Mouse (Mus musculus) kidney, adult 11 months (tissue): ENCODE measurements around the gene Zfpl1.
A peak's percentile ranks its signal among the peaks of the same experiment; 100 is the strongest.
"Not testable (repeated sequence)": the region's sequence is repeated elsewhere in the genome, so short reads cannot be mapped to it uniquely, and the experiment has no call there.

Source experiments
- DNase-seq: peaks from one replicate; pipeline ENCODE4 v3.0.0; 2022

Zfpl1 gene

DNA sequence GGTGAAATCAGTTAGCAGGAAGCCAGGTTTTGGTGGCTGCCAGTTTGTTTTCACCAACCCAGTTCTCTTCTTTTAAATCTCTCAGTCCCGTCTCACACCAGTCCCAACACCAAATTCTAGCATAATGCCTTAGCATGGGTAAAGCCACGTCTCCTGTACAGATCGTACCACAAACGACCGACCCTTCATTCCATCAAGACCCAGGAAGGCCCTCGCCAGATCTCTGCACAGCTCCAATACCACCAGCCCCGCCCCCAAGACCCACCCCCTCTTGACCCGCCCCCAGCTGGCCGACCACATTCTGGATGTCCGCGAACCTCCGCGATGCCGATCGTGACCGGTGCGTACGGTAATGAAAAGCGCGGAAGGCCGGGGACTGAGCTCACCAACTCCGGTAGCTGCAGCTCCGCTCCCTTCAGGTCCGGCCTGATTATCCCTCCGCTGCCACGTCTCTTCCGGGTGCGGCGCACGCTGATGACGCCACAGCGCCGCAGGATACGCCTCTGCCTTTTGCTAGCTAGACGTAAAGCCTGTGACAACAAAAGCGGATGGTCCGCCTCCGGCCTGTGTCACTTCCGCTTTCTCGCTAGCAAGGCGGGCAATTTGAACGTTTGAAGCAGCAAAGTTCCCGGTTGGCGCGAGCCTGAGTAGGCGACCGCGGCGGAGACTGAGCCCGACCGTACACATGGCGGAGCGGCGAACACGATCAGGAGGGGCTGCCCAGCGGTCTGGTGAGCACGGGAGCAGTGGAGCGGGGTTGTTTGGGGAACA is at the start of gene Zfpl1, which contains the start of gene Cdca5:
Gene Zfpl1, minus strand, starts transcription at position 479 of the 771 bp plus-strand sequence.
Gene Cdca5, plus strand, starts transcription at position 506 of the 771 bp plus-strand sequence.
- DNase-seq, result peak; percentile 97

DNA sequence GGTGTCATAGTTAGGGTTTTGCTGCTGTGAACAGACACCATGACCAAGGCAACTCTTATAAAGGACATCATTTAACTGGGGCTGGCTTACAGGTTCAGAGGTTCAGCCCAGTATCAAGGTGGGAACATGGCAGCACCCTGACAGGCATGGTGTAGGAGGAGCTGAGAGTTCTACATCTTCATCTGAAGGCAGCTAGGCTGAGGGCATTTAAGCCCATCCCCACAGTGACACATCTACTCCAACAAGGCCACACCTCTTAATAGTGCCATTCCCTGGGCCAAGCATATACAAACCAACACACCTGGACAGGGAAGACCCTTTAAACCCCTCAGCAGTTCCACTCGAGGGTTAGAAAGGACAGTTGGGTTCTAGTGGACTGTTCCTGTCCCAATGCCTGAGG is 48.4 kb upstream of the Zfpl1 start:
- DNase-seq, result not testable (repeated sequence)

DNA sequence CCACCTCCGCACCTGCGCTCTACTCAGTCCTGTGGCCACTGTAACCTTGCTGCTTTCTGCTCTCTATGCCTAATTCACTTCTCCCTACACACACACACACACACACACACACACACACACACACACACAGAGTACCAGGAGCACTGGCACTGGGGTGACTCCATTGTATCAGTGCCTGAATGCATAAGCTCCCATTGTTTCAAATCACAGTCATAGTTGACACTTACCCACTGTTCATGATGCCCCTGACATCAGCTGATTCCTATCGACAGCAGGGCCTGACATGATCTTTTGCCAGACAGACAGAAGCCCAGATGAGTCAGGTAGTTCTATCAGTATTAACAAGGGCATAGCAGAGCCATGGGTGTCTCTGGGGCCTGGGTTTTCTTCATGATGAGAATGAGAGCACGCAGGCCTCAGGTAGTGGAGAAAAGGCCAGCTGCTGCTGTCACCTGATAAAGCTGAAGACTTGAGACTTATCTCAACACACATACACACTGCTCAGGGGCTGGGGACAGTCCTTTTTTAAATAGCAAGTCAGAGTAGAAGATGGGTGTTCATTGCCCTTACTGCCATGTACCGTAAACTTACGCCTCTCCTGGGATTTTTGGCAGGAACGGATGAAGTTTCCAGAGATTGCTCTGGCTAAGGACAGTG is 47.5 kb upstream of the Zfpl1 start:
- DNase-seq, result no peak

DNA sequence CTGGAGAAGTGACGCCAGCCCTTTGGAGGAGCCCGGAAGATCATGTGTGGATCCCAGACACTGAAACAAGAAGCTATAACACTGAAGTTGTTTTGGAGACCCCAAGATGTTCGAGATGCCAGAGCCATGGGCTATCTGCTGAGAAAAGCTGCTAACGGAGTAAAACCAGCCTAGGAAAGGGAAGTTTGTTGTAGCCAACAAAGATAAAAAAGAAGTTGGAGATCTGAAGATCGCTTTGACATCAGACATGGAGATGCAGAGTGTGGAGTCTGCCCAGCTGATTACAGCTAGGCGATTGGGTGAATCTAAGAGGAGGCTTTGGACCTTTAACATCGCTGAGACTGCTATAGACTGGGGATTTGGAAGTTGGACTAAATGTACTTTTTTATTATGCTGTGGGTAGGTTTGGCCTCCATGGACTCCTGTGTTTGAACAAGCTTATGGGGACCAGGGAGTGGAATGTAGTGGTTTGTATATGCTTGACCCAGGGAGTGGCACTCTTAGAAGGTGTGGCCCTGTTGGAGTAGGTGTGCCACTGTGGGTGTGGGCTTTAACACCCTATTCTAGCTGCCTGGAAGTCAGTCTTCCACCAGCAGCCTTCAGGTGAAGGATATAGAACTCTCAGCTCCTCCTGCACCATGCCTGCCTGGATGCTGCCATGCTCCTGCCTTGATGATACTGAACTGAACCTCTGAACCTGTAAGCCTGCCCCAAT is 45.8 kb upstream of the Zfpl1 start:
- DNase-seq, result not testable (repeated sequence)

DNA sequence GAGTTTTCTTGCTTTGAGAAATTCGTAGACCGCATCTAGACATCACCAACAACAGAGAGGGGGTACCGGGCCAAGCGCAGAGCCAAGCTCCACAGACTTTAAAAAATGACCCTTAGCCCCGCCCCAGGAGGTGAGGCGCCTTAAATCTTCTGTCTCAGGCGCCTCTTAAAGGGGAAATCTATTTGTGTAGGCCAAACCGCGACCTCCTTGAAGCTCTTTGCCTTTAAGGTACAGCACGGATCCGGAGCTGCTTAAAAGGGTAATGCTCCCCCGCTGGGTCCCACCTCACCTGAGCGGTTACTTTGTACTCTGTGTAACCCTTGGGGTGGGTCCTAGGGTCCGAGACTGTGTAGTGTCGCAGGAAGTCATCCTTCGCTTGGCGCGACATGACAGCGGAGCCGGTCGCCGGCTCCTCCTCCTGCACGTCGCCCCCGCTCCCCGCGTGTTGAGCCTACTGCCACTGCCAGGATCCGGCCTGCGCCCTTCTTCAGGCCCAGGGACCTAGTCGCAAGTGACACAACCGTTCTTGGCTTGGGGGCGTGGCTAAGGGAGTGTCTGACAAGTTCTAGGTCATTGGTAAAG is 43.1 kb upstream of the Zfpl1 start, which contains the start of gene Snx15:
Gene Snx15, minus strand, starts transcription at position 545 of the 582 bp plus-strand sequence.
- peak; percentile 98 for DNase-seq

DNA sequence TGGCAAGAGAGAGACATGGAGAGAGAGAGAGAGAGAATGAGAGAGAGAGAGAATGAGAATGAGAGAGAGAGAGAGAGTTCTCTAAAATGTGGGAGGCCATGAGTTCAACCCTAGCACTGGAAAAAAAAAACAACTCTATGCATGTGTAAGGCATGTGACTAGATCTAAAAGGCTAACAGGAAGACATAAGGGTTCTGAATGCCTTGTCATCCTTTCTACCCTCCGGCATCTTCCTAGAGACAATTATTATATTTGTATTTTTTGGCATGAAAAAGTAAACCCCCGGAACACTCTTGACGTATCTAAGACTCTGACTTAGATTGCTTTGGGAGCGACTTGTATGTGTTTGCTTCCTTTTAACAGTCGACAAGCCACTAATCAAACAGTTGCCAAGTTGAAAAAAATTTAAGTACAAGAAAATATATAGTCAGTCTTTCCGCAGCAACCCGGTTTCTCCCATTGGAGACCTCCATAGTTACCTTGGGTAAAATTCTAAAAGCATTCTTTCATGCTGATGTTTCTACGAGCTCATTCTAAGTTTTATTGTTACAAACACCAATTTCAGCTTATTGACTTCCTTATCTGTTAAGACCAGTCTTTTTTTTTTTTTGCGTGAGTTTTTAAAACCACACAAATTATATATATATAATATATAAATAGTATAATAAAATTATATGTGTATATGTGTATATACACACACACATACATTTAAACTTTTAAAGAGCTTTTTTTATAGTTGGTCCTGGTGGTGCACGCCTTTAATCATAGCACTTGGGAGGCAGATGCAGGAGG is 42.2 kb upstream of the Zfpl1 start:
- DNase-seq, result no peak

DNA sequence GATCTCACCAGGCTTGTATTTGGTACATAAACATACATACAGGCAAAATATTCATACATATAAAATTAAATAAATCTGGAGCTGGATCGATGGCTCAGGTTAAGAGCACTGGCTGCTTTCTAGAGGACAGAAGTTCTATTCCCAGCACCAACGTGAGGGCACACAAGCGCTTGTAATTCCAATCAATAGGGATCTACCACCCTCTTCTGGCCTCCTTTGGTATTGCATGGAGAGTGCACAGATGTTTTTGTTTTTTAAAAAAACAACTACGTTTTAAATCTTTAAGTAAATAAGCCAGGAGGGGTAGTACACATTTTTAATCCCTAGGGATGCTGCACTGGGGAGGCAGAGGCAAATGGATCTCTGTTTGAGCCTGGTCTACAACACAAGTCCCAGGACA is 41.5 kb upstream of the Zfpl1 start:
- no peak for DNase-seq

DNA sequence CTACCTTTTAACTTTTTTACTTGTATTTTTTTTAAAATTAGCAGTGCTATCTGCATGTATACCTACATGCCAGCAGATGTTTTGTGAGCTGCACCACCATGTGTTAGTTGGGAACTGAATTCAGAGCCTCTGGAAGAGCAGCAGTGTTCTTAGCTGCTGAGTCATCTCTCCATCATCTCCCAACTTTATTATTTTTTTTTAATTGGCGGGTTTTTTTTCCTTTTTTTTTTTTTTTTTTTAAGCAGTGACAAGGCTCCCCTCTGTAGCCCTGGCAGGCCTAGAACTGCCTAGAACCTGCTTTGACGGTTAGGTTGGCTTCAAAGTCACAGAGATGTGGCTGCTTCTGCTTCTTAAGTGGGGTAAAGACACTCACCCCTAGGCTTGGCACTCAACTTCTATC is 40.1 kb upstream of the Zfpl1 start:
- no peak for DNase-seq

DNA sequence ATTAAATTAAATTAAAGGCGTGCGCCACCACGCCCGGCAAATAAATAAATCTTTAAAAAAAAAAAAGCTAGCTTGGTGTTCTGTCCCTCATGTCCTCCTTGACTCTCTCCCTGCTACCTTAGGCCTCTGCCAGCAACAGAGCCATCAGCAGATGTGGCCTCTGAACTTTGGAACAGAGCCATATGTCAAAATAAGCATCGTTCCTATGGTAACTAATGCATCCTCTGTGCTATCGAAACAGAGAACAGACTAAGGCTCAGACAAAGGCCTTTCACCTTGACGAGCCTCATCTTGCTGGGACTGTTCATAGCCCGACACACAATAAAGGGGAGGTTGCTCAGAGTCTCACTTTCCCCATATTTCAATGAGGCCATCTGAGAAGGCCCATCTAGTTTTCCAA is 38.6 kb upstream of the Zfpl1 start:
- no peak for DNase-seq

DNA sequence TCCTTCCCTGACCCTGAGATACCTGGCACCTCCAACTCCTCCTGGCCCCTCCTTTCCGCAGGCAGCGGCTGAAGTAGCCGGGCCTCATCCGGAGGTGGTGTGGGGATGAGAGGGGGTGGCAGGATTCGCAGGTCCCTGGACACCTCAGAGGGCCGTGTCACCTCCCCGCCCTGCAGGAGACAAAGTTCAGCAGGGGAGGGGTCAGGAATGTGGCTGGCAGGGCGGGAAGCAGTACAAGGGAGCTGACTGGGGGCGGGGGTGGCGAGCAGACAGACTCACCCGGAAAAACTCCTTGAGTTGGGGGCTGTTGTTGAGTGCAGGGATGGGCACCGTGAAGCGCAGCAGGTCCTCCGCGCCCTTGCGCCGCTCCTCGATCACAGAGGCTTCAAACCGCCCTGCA is 37.0 kb upstream of the Zfpl1 start:
- DNase-seq, result no peak

DNA sequence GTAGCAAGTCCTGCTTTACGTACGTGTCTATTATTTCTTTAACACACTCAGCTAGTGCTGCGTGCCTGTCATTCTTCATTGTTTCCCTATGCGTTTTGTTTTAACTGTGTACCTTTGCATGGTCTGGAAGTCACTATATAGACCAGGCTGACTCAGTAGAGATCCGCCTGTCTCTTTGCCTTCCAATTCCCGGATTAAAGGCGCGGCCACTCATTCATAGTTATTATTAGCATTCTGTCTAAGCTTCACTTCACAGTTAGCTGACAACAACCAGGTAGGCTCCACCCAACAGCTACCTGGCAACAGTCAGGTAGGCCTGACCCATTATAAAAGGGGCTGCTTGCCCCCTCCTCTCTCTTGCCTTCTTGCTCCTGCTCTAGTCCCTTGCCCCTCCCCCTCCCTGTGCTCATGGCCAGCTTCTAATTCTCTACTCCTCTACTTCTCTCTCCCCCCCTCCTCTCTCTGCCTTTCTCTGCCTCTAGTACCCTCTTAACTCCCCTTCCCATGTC is 34.0 kb upstream of the Zfpl1 start:
- DNase-seq, result no peak

DNA sequence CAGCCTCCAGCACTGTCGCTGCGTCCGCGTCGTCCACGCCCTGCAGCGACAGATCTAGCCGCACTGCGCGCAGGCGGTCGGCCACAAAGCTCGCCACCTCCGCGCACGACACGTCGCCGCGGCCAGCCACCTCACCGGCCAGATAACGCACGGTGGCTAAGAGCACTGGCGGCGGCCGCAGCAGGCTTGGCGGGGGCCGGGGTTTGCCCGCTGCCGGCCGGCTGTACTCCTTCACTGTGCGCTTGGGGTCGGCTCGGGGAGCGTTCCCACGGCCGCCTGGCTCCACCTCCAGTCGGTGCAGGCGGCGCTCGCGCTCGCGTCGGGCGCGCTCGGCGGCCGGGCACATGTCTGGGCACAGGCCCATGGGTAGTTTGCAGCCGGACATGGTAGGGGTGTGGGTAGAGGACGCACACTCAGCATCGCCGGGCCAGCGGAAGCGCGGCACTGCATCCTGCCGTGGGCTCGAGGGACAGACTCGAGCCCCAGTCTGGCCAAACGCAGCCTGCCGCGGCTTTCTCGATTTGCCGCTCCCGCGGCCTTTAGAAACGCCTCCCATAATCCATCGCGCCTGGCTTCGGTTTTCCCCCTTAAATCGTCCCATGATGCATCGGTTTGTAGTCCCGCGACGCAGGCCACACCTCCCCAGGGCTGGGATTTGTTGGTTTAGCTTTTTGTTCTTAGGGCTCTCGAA is 33.4 kb upstream of the Zfpl1 start, which contains the start of gene Sac3d1:
Gene Sac3d1, minus strand, starts transcription at position 665 of the 691 bp plus-strand sequence.
- peak; percentile 88 for DNase-seq

DNA sequence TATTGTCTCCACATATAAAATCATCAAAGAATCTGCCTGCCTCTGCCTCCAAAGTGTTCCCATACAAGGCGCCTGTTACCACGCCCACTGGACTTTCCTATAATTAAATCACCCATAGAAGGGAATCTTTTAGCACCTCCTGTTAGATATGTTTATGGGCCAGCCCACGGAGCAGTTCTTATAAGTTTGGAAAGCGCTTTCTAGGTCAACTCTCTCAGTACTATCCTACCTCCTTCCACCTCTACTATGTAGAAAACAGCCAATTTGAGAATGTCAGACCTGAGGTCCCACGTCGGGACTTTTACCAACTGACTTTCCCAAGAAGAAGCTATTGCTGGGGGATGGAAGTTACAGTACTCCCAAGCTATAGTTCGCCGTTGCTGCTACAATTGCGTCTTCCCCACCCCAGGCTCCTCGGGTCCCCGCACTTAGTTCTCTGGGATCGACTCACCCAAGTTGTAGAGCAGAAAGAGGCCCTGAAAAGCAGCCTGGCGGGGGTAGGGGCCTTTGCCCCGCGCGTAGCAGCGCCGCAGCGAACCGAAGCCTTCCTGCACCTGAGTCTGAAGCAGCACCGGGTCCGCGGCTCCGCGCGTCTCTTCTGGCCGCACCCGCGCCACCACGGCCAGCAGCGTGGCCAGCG is 32.7 kb upstream of the Zfpl1 start:
- no peak for DNase-seq

DNA sequence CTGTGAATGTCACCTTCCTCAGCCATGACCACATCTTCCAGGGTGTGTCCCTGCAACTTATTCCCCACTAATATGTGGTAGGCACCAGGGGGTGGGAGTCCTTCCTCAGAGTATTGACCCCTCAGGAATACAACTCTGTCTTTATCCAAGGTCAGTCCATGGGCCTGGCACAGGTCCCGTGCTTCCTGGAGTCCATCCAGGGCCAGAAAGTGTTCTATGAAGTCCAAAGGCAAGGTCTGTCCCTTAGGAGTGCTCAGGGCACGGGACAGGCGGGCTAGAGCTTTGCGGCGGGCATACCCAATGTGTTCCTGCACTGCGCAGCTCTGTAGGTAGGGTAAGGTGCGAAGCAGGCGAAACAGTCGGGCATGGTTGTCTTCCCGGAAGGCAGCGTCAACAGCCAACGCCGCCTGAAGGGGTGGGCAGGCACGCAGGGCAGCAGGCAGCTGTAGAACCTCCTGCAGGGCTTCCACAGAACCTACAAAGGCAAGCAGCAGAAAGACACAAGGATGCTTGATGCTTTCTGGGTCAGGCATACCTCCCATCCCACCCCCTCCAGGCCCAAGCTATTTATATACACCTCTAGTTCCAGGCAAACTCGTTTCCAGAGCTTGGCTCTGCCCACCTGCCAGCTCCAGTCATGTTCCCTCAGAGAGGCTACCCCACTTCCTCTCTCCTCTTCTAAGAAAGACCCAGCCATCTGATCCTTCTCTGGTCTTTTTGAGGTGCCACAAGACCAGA is 31.5 kb upstream of the Zfpl1 start:
- peak; percentile 61 for DNase-seq

DNA sequence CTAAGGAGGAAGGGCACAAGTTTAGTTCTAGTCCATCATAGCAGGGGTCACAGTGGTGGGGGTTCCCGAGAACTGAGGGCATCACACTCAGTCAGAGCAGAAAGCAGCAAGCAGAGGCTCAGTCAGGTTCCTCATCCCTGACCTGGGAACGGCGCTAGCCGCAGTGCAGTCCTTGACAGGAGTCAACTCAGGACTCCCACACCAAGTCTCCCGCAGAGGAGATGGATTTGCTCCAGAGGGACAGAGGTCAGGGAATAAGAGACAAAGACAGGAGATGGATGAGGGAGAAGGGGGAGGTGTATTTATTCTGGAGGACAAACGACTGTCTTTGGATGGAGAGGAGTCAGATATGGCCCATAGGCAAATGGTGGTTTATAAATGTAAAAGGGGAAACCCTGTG is 28.4 kb upstream of the Zfpl1 start:
- DNase-seq, result peak; percentile 24

DNA sequence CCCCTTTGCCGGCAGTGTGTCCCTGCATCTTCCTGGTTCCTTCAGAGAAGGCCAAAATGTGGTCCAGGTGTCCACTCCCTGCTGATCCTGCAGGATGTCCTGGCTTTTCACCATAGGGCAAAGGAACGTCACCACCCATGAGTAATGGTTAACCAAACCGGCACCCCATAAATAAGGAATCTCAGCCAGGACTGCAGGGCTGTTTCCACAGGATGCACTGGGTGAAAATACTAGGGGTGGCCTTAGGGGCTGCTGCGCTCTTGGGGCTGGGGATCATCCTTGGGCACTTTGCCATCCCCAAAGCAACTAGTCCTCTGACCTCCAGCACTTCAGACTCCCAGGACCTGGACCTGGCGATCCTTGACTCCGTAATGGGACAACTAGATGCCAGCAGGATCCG is 20.8 kb upstream of the Zfpl1 start, which contains the start of gene Naaladl1:
Gene Naaladl1, plus strand, starts transcription at position 197 of the 400 bp plus-strand sequence.
- DNase-seq, result no peak

DNA sequence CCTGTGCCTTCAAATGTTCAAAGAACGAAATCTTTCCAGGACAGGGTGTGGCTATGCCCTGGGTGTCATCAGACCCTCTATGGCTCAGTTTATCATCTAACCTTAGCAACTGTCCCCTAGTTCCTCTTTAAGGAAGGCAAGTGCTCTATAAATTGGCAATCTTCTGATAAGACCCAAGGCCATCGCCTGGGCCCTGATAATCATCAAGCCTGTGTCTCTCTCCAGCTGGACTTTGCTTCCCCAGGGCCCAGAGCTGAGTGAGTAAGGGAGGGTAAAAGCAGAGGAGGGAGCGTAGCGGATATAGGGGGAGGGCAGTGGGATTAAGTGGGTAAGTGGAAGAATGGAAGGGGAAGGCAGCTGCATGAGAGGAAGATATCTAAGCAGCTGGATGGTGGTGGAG is 19.7 kb upstream of the Zfpl1 start:
- DNase-seq, result no peak

DNA sequence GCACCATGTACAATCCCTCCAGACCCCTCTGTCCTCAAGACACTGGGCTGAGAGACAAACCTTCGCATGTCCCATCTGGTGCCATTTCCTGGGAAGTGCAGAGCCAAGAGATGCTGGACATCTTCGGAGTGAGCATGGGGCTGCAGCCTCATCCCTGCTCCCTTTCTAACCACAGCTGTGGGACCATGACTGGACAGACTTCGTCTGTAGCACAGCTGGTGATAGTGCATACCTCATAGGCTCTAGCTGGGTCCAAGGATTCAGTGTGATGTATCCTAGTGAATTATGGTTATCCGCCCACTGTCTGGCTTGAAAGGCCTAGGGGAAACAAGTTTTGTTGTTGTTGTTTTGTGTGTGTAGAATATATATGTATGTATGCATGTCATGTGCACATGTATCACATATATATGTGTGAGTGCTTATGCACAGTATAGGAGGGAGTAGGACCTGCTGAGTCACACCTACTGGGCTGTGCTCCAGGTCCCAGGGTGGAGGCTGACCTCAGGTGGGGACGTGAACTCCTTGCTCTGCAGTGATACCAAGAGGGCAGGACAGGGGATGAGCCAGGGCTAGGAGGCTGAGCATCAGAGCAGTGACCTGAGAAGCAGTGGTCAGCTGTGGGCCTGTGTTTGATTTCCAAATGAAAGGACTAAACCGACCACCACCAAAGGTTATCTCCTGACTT is 17.6 kb upstream of the Zfpl1 start:
- DNase-seq, result no peak

DNA sequence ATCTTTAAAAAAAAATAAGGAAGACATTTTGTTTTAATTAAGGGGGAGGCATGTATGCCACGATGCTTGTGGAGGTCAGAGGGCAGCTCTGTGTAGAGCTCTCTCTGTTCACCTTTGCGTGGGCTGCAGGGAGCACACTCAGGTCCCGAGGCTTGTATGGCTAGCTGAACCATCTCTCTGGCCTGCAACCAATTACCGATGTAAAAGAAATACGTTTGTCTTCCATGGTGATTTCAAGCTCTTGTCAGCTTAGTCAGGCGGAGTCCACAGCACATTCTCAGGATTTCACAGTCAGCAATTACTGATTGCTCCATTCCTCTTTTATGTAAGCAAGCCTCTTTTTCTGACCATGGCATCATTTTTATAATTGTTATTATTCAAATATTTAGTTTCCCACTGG is 16.4 kb upstream of the Zfpl1 start:
- no peak for DNase-seq

DNA sequence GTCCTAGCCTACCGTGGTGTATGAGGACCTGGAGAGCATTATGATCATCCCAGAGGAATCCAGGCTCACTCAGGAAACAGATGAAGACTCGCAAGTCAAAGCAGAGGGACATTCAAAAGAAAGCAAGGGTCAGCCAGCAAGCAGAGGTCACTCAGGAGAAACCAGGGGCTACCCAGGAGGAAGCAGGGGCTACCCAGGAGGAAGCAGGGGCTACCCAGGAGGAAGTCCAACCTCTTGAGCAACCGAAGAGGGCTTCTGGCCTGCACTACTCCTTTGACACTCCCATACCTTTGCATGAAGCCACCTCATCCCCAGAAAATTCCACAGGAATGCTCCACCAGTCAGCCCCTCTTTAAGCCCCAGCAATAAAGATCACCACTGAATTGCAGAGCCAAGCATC is 13.1 kb upstream of the Zfpl1 start:
- DNase-seq, result no peak
